Mouse (Mus musculus): ENCODE data around the gene Gadd45g. TPM values are rescaled to one million over a fixed set of nuclear protein-coding genes. Genes with fewer than 3 reads are reported as not detected.

Gadd45g gene
- polyA plus RNA-seq (2015; fragmentation: Nextera tagmentation; extraction: Ambion mirVana): 19.5 and 20.8 TPM in 2 replicates

- ATAC-seq (ENCODE audit: low read depth) (peak; percentile 56), DNase-seq (peak; percentile 96)
- H3K9me3 ChIP-seq (replicated peaks): no peaks in the 10 kb centered on the region
- peak within 1 kb of the TSS; percentile 98 for H3K27ac ChIP-seq
- under 1% methylated on average over 31 of the region's 31 CpGs for WGBS (ENCODE audit: insufficient replicate concordance)
- peak within 1 kb of the TSS; percentile 90 for H3K9ac ChIP-seq
- H3K4me2 ChIP-seq: peak within 1 kb of the TSS; percentile 100
- no peaks in the 10 kb centered on the region for H3K36me3 ChIP-seq
- H3K4me1 ChIP-seq (replicated peaks): peaks cover 92% of the 10 kb centered on the region
- H3K27me3 ChIP-seq: peaks cover 13% of the 10 kb centered on the region; the same call in 1 of the 2 replicates
- peak within 1 kb of the TSS; percentile 88 for H3K4me3 ChIP-seq (replicated peaks)
Measured at GRCm38 (mm10) chr13:51846301-51846867, at the start of gene Gadd45g. Gene Gadd45g (plus strand): TSS chr13:51846678.

- 48% methylated on average over 8 of the region's 8 CpGs for WGBS (ENCODE audit: insufficient replicate concordance)
- no peaks in the 10 kb centered on the region for H3K27me3 ChIP-seq
- ATAC-seq (ENCODE audit: low read depth) (no peak), DNase-seq (no peak)
- no peaks in the 10 kb centered on the region for H3K36me3 ChIP-seq
- H3K27ac ChIP-seq: no peak overlapping the region
- H3K9ac ChIP-seq: no peak overlapping the region
- no peak overlapping the region for H3K4me2 ChIP-seq
- H3K4me3 ChIP-seq (replicated peaks): no peak overlapping the region
- peaks cover 25% of the 10 kb centered on the region for H3K4me1 ChIP-seq (replicated peaks)
- no peaks in the 10 kb centered on the region for H3K9me3 ChIP-seq (replicated peaks)
Measured at GRCm38 (mm10) chr13:51797899-51798746, 48.4 kb upstream of the Gadd45g start.

- peaks cover 18% of the 10 kb centered on the region for H3K4me1 ChIP-seq (replicated peaks)
- 49% methylated on average over 16 of the region's 16 CpGs for WGBS (ENCODE audit: insufficient replicate concordance)
- no peak overlapping the region for H3K4me2 ChIP-seq
- no peaks in the 10 kb centered on the region for H3K27me3 ChIP-seq
- H3K27ac ChIP-seq: no peak overlapping the region
- no peaks in the 10 kb centered on the region for H3K36me3 ChIP-seq
- H3K9ac ChIP-seq: no peak overlapping the region
- no peaks in the 10 kb centered on the region for H3K9me3 ChIP-seq (replicated peaks)
- no peak overlapping the region for H3K4me3 ChIP-seq (replicated peaks)
- ATAC-seq (ENCODE audit: low read depth) (peak; percentile 64), DNase-seq (no peak)
Measured at GRCm38 (mm10) chr13:51799735-51800522, 46.5 kb upstream of the Gadd45g start.

GRCm38 (mm10) chr13:51800921-51801320 lies 45.6 kb upstream of the Gadd45g start:
- DNase-seq: no peak
- H3K4me1 ChIP-seq (replicated peaks): peaks cover 18% of the 10 kb centered on the region
- 43% methylated on average over 9 of the region's 9 CpGs for WGBS (ENCODE audit: insufficient replicate concordance)
- no peak overlapping the region for H3K4me2 ChIP-seq
- H3K27ac ChIP-seq: no peak overlapping the region
- H3K4me3 ChIP-seq (replicated peaks): no peak overlapping the region
- H3K9me3 ChIP-seq (replicated peaks): no peaks in the 10 kb centered on the region
- no peaks in the 10 kb centered on the region for H3K36me3 ChIP-seq
- ATAC-seq (ENCODE audit: low read depth): peak; percentile 45
- H3K27me3 ChIP-seq: no peaks in the 10 kb centered on the region
- no peak overlapping the region for H3K9ac ChIP-seq

- no peak for DNase-seq
- Histone ChIP-seq H3K27me3 (no peaks in the 10 kb centered on the region), H3K27ac (no peak overlapping the region), H3K4me1 (replicated peaks) (peaks cover 5% of the 10 kb centered on the region), H3K9ac (no peak overlapping the region), H3K4me3 (replicated peaks) (no peak overlapping the region), H3K36me3 (no peaks in the 10 kb centered on the region), H3K4me2 (no peak overlapping the region), H3K9me3 (replicated peaks) (no peaks in the 10 kb centered on the region)
- WGBS (ENCODE audit: insufficient replicate concordance): 66% methylated on average over 4 of the region's 4 CpGs
- no peak for ATAC-seq (ENCODE audit: low read depth)
Measured at GRCm38 (mm10) chr13:51805634-51806033, 40.8 kb upstream of the Gadd45g start.

GRCm38 (mm10) chr13:51806220-51806619 lies 40.3 kb upstream of the Gadd45g start:
- Histone ChIP-seq H3K27me3 (no peaks in the 10 kb centered on the region), H3K4me2 (no peak overlapping the region), H3K4me1 (replicated peaks) (no peaks in the 10 kb centered on the region), H3K27ac (no peak overlapping the region), H3K9me3 (replicated peaks) (no peaks in the 10 kb centered on the region), H3K36me3 (no peaks in the 10 kb centered on the region), H3K4me3 (replicated peaks) (no peak overlapping the region), H3K9ac (no peak overlapping the region)
- DNase-seq (no peak), ATAC-seq (ENCODE audit: low read depth) (no peak)
- 83% methylated on average over 15 of the region's 15 CpGs for WGBS (ENCODE audit: insufficient replicate concordance)

- WGBS (ENCODE audit: insufficient replicate concordance): 55% methylated on average over 12 of the region's 12 CpGs
- Histone ChIP-seq H3K36me3 (no peaks in the 10 kb centered on the region), H3K4me2 (no peak overlapping the region), H3K4me3 (replicated peaks) (no peak overlapping the region), H3K4me1 (replicated peaks) (no peaks in the 10 kb centered on the region), H3K27ac (no peak overlapping the region), H3K9ac (no peak overlapping the region), H3K27me3 (no peaks in the 10 kb centered on the region), H3K9me3 (replicated peaks) (no peaks in the 10 kb centered on the region)
- DNase-seq (no peak), ATAC-seq (ENCODE audit: low read depth) (no peak)
Measured at GRCm38 (mm10) chr13:51808141-51808540, 38.3 kb upstream of the Gadd45g start.

- WGBS (ENCODE audit: insufficient replicate concordance): 42% methylated on average over 10 of the region's 10 CpGs
- ATAC-seq (ENCODE audit: low read depth) (no peak), DNase-seq (no peak)
- Histone ChIP-seq H3K4me1 (replicated peaks) (peaks cover 25% of the 10 kb centered on the region), H3K9me3 (replicated peaks) (no peaks in the 10 kb centered on the region), H3K4me2 (no peak overlapping the region), H3K9ac (no peak overlapping the region), H3K36me3 (no peaks in the 10 kb centered on the region), H3K27me3 (no peaks in the 10 kb centered on the region), H3K27ac (no peak overlapping the region), H3K4me3 (replicated peaks) (no peak overlapping the region)
Measured at GRCm38 (mm10) chr13:51813621-51814615, 32.6 kb upstream of the Gadd45g start.

GRCm38 (mm10) chr13:51814646-51815045 lies 31.8 kb upstream of the Gadd45g start:
- WGBS (ENCODE audit: insufficient replicate concordance): 80% methylated on average over 6 of the region's 6 CpGs
- ATAC-seq (ENCODE audit: low read depth): no peak
- Histone ChIP-seq H3K27ac (no peak overlapping the region), H3K36me3 (no peaks in the 10 kb centered on the region), H3K4me2 (no peak overlapping the region), H3K27me3 (no peaks in the 10 kb centered on the region), H3K9ac (no peak overlapping the region), H3K9me3 (replicated peaks) (no peaks in the 10 kb centered on the region), H3K4me1 (replicated peaks) (peaks cover 25% of the 10 kb centered on the region), H3K4me3 (replicated peaks) (no peak overlapping the region)
- DNase-seq: no peak

- Histone ChIP-seq H3K4me1 (replicated peaks) (peaks cover 25% of the 10 kb centered on the region), H3K27me3 (no peaks in the 10 kb centered on the region), H3K9me3 (replicated peaks) (no peaks in the 10 kb centered on the region), H3K4me2 (0 out of 2 replicates have a peak overlapping the region, but pooled peaks have one; percentile 5), H3K27ac (0 out of 2 replicates have a peak overlapping the region, but pooled peaks have one; percentile 11), H3K9ac (no peak overlapping the region), H3K36me3 (no peaks in the 10 kb centered on the region), H3K4me3 (replicated peaks) (no peak overlapping the region)
- peak; percentile 51 for DNase-seq
- peak; percentile 64 for ATAC-seq (ENCODE audit: low read depth)
- 18% methylated on average over 9 of the region's 9 CpGs for WGBS (ENCODE audit: insufficient replicate concordance)
Measured at GRCm38 (mm10) chr13:51815865-51816504, 30.5 kb upstream of the Gadd45g start.
